Mouse (Mus musculus): ENCODE measurements at regions not wholly inside any gene's neighbourhood (a gene's known extent, or its start where the extent isn't known, plus 50 kb on each side); places are given as distances from the start of the nearest gene placed in this dataset.

GRCm38 (mm10) chr15:63724543-63725186 is 120.3 kb downstream of the Gsdmc2 start:
- Histone ChIP-seq H3K9ac (ENCODE audit: low read depth, low read length) (no peak overlapping the region), H3K4me1 (ENCODE audit: control insufficient read depth, low read depth, low read length) (peaks cover 6% of the 10 kb centered on the region; the same call in 1 of the 2 replicates), H3K36me3 (ENCODE audit: control insufficient read depth, insufficient read depth) (no peaks in the 10 kb centered on the region), H3K9me3 (replicated peaks; ENCODE audit: control insufficient read depth, low read length) (no peaks in the 10 kb centered on the region), H3K27ac (ENCODE audit: low read length) (no peak overlapping the region), H3K4me2 (ENCODE audit: low read depth, low read length) (no peak overlapping the region), H3K27me3 (ENCODE audit: control insufficient read depth, insufficient read depth, low read depth, low read length) (no peaks in the 10 kb centered on the region), H3K4me3 (ENCODE audit: low read depth, low read length) (no peak overlapping the region)
- whole genome bisulfite sequencing (ENCODE audit: insufficient replicate concordance) = 45% methylated on average over 5 of the region's 5 CpGs
- ATAC-seq (ENCODE audit: low read depth) = 0 out of 2 replicates have a peak, but pooled peaks have one; percentile 35

- H3K9ac ChIP-seq (ENCODE audit: low read depth, low read length) = no peak overlapping the region
- H3K4me1 ChIP-seq (ENCODE audit: control insufficient read depth, low read depth, low read length) = peaks cover 6% of the 10 kb centered on the region; the same call in 1 of the 2 replicates
- no peaks in the 10 kb centered on the region for H3K27me3 ChIP-seq (ENCODE audit: control insufficient read depth, insufficient read depth, low read depth, low read length)
- H3K9me3 ChIP-seq (replicated peaks; ENCODE audit: control insufficient read depth, low read length) = no peaks in the 10 kb centered on the region
- H3K36me3 ChIP-seq (ENCODE audit: control insufficient read depth, insufficient read depth) = no peaks in the 10 kb centered on the region
- 78% methylated on average over 9 of the region's 9 CpGs for WGBS (ENCODE audit: insufficient replicate concordance)
- H3K27ac ChIP-seq (ENCODE audit: low read length) = no peak overlapping the region
- no peak overlapping the region for H3K4me2 ChIP-seq (ENCODE audit: low read depth, low read length)
- no peak overlapping the region for H3K4me3 ChIP-seq (ENCODE audit: low read depth, low read length)
- no peak for ATAC-seq (ENCODE audit: low read depth)
Observed at GRCm38 (mm10) chr15:63722991-63723390, 122.0 kb downstream of the Gsdmc2 start.

- H3K27me3 ChIP-seq (ENCODE audit: control insufficient read depth, insufficient read depth, low read depth, low read length) = no peaks in the 10 kb centered on the region
- no peaks in the 10 kb centered on the region for H3K9me3 ChIP-seq (replicated peaks; ENCODE audit: control insufficient read depth, low read length)
- H3K9ac ChIP-seq (ENCODE audit: low read depth, low read length) = no peak overlapping the region
- H3K27ac ChIP-seq (ENCODE audit: low read length) = no peak overlapping the region
- ATAC-seq (ENCODE audit: low read depth) = no peak
- peaks cover 6% of the 10 kb centered on the region; the same call in 1 of the 2 replicates for H3K4me1 ChIP-seq (ENCODE audit: control insufficient read depth, low read depth, low read length)
- no peaks in the 10 kb centered on the region for H3K36me3 ChIP-seq (ENCODE audit: control insufficient read depth, insufficient read depth)
- WGBS (ENCODE audit: insufficient replicate concordance) = 23% methylated on average over 3 of the region's 3 CpGs
- no peak overlapping the region for H3K4me3 ChIP-seq (ENCODE audit: low read depth, low read length)
- no peak overlapping the region for H3K4me2 ChIP-seq (ENCODE audit: low read depth, low read length)
Observed at GRCm38 (mm10) chr15:63721669-63722357, 123.2 kb downstream of the Gsdmc2 start.

- Histone ChIP-seq H3K4me1 (ENCODE audit: control insufficient read depth, low read depth, low read length) (no peaks in the 10 kb centered on the region; the same call in 1 of the 2 replicates), H3K27me3 (ENCODE audit: control insufficient read depth, insufficient read depth, low read depth, low read length) (no peaks in the 10 kb centered on the region), H3K36me3 (ENCODE audit: control insufficient read depth, insufficient read depth) (no peaks in the 10 kb centered on the region), H3K9ac (ENCODE audit: low read depth, low read length) (no peak overlapping the region), H3K4me2 (ENCODE audit: low read depth, low read length) (no peak overlapping the region), H3K9me3 (replicated peaks; ENCODE audit: control insufficient read depth, low read length) (no peaks in the 10 kb centered on the region), H3K27ac (ENCODE audit: low read length) (no peak overlapping the region), H3K4me3 (ENCODE audit: low read depth, low read length) (no peak overlapping the region)
- 81% methylated on average over 8 of the region's 8 CpGs for WGBS (ENCODE audit: insufficient replicate concordance)
- ATAC-seq (ENCODE audit: low read depth) = no peak
Observed at GRCm38 (mm10) chr15:63717812-63718211, 127.2 kb downstream of the Gsdmc2 start.

- no peaks in the 10 kb centered on the region; the same call in 1 of the 2 replicates for H3K9me3 ChIP-seq (replicated peaks; ENCODE audit: control insufficient read depth, low read length)
- 71% methylated on average over 3 of the region's 3 CpGs for WGBS (ENCODE audit: insufficient replicate concordance)
- H3K4me3 ChIP-seq (ENCODE audit: low read depth, low read length) = no peak overlapping the region
- H3K27me3 ChIP-seq (ENCODE audit: control insufficient read depth, insufficient read depth, low read depth, low read length) = no peaks in the 10 kb centered on the region
- peaks cover 6% of the 10 kb centered on the region; the same call in 1 of the 2 replicates for H3K4me1 ChIP-seq (ENCODE audit: control insufficient read depth, low read depth, low read length)
- no peaks in the 10 kb centered on the region for H3K36me3 ChIP-seq (ENCODE audit: control insufficient read depth, insufficient read depth)
- H3K9ac ChIP-seq (ENCODE audit: low read depth, low read length) = no peak overlapping the region
- H3K4me2 ChIP-seq (ENCODE audit: low read depth, low read length) = no peak overlapping the region
- no peak overlapping the region for H3K27ac ChIP-seq (ENCODE audit: low read length)
- ATAC-seq (ENCODE audit: low read depth) = no peak
Observed at GRCm38 (mm10) chr15:63713697-63714096, 131.3 kb downstream of the Gsdmc2 start.

- Histone ChIP-seq H3K27me3 (ENCODE audit: control insufficient read depth, insufficient read depth, low read depth, low read length) (no peaks in the 10 kb centered on the region), H3K9me3 (replicated peaks; ENCODE audit: control insufficient read depth, low read length) (no peaks in the 10 kb centered on the region; the same call in 1 of the 2 replicates), H3K4me1 (ENCODE audit: control insufficient read depth, low read depth, low read length) (peaks cover 11% of the 10 kb centered on the region; the same call in 1 of the 2 replicates), H3K4me3 (ENCODE audit: low read depth, low read length) (peak overlapping the region; percentile 5; the same call in 1 of the 2 replicates), H3K9ac (ENCODE audit: low read depth, low read length) (no peak overlapping the region), H3K4me2 (ENCODE audit: low read depth, low read length) (peak overlapping the region; percentile 39), H3K36me3 (ENCODE audit: control insufficient read depth, insufficient read depth) (no peaks in the 10 kb centered on the region), H3K27ac (ENCODE audit: low read length) (peak overlapping the region; percentile 62; the same call in 1 of the 2 replicates)
- WGBS (ENCODE audit: insufficient replicate concordance) = 9% methylated on average over 5 of the region's 5 CpGs
- ATAC-seq (ENCODE audit: low read depth) = peak; percentile 71
Observed at GRCm38 (mm10) chr15:63710381-63710780, 134.6 kb downstream of the Gsdmc2 start.

GRCm38 (mm10) chr15:63709270-63709933 is 135.6 kb downstream of the Gsdmc2 start:
- no peaks in the 10 kb centered on the region; the same call in 1 of the 2 replicates for H3K9me3 ChIP-seq (replicated peaks; ENCODE audit: control insufficient read depth, low read length)
- H3K4me3 ChIP-seq (ENCODE audit: low read depth, low read length) = no peak overlapping the region
- H3K9ac ChIP-seq (ENCODE audit: low read depth, low read length) = no peak overlapping the region
- WGBS (ENCODE audit: insufficient replicate concordance) = 33% methylated on average over 4 of the region's 4 CpGs
- peak overlapping the region; percentile 68 for H3K27ac ChIP-seq (ENCODE audit: low read length)
- ATAC-seq (ENCODE audit: low read depth) = peak; percentile 87
- H3K4me1 ChIP-seq (ENCODE audit: control insufficient read depth, low read depth, low read length) = peaks cover 11% of the 10 kb centered on the region; the same call in 1 of the 2 replicates
- no peaks in the 10 kb centered on the region for H3K27me3 ChIP-seq (ENCODE audit: control insufficient read depth, insufficient read depth, low read depth, low read length)
- H3K4me2 ChIP-seq (ENCODE audit: low read depth, low read length) = peak overlapping the region; percentile 6
- H3K36me3 ChIP-seq (ENCODE audit: control insufficient read depth, insufficient read depth) = no peaks in the 10 kb centered on the region

GRCm38 (mm10) chr15:63704636-63705035 is 140.3 kb downstream of the Gsdmc2 start:
- peaks cover 9% of the 10 kb centered on the region; the same call in 1 of the 2 replicates for H3K4me1 ChIP-seq (ENCODE audit: control insufficient read depth, low read depth, low read length)
- H3K27me3 ChIP-seq (ENCODE audit: control insufficient read depth, insufficient read depth, low read depth, low read length) = no peaks in the 10 kb centered on the region
- H3K27ac ChIP-seq (ENCODE audit: low read length) = no peak overlapping the region
- no peak for ATAC-seq (ENCODE audit: low read depth)
- H3K4me2 ChIP-seq (ENCODE audit: low read depth, low read length) = no peak overlapping the region
- H3K4me3 ChIP-seq (ENCODE audit: low read depth, low read length) = no peak overlapping the region
- no peaks in the 10 kb centered on the region for H3K9me3 ChIP-seq (replicated peaks; ENCODE audit: control insufficient read depth, low read length)
- H3K36me3 ChIP-seq (ENCODE audit: control insufficient read depth, insufficient read depth) = no peaks in the 10 kb centered on the region
- WGBS (ENCODE audit: insufficient replicate concordance) = 29% methylated on average over 8 of the region's 8 CpGs
- H3K9ac ChIP-seq (ENCODE audit: low read depth, low read length) = no peak overlapping the region
